Mouse (Mus musculus) CD4-positive helper T cell, adult 2 months (primary cell): ENCODE measurements around the gene Krtap4-7.
"Not testable (repeated sequence)": the region's sequence is repeated elsewhere in the genome, so short reads cannot be mapped to it uniquely, and the experiment has no call there.

Experiments used
- DNase-seq: peaks from one replicate; pipeline ENCODE4 v3.0.0-alpha.2; 2012; ENCODE audit warnings: low read depth, missing footprints, low spot score

Krtap4-7 gene

DNA sequence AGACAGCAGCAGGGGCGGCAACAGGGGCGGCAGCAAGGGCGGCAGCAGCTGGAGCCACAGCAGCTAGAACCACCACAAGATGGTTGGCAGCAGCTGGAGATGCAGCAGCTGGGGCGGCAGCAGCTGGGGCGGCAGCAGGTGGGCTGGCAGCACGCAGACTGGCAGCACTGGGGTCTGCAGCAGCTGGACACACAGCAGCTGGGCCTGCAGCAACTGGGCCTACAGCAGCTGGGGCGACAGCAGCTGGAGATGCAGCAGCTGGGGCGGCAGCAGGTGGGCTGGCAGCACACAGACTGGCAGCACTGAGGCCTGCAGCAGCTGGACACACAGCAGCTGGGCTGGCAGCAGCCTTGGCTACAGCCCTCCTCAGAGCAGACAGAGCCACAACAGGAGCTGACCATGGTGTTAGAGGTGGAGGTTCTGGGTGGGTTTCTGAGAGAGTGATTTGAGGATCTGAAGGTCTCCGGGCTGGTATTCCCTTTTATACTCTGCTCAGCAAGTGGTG lies at the start of gene Krtap4-7:
Gene Krtap4-7, minus strand, starts transcription at position 455 of the 505 bp plus-strand sequence.
- not testable (repeated sequence) for DNase-seq

DNA sequence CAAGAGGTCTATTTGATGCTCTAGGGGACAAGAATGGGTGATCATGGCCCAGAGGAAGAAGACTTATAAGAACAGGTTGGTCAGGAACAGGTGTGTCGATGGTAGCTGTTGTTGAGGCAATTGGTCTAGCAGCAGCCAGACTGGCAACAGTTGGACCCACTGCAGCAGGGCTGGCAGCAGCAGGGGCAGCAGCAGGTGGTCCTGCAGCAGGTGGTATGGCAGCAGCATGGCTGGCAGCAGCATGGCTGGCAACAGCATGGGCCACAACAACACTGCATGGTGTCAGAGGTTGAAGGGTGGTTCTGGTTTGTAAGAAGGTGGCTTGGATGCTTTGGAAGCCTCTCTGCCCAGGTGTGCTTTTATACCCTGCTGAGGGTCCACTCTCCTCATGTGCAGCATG lies 46.6 kb upstream of the Krtap4-7 start, which contains the start of gene Gm14190:
Gene Gm14190, minus strand, starts transcription at position 278 of the 400 bp plus-strand sequence.
- DNase-seq, result no peak

DNA sequence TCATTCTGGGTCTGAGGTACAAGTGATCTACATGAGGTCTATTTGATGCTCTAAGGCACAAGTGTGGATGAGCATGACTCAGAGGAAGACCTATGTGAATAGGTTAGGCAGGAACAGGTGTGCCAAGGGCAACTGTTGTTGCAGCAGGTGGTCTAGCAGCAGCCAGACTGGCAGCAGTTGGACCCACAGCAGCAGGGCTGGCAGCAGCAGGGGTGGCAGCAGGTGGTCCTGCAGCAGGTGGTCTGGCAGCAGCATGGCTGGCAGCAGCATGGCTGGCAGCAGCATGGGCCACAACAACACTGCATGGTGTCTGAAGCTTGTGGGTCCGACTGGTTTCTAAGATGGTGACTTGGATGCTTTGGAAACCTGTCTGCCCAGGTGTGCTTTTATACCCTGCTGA lies 41.3 kb upstream of the Krtap4-7 start:
- DNase-seq, result not testable (repeated sequence)

DNA sequence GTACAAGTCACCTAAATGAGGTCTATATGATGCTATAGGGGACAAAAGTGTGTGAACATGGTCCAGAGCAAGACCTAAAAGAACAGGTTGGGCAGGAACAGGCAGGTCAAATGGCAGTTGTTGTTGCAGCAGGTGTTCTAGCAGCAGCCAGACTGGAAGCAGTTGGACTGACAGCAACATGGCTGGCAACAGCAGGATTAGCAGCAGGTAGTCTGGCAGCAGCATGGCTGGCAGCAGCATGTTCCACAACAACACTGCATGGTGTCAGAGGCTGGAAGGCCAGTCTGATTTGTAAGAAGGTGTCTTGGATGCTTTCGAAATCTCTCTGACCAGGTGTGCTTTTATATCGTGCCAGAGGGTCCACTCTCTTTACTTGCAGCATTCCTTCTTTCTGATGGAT lies 39.6 kb upstream of the Krtap4-7 start:
- DNase-seq, result no peak

DNA sequence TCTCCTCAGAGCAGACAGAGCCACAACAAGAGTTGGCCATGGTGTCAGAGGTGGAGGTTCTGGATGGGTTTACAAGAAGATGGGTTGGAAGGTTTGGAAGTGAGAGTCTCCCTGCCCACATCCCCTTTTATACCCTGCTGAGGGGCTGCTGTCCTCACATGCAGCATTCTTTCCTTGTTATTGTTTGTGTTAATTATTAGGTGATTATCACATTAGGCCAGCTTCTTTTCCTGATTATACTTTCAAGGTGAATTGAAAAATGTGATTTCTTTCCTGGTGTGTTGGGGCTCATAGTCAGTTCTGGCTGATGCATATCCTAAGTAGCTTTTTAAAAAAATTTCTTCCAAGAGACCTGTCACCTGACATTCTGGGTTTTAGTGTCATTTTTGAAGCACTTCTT lies 22.0 kb upstream of the Krtap4-7 start, which contains the start of gene Krtap4-6:
Gene Krtap4-6, minus strand, starts transcription at position 101 of the 400 bp plus-strand sequence.
- no peak for DNase-seq

DNA sequence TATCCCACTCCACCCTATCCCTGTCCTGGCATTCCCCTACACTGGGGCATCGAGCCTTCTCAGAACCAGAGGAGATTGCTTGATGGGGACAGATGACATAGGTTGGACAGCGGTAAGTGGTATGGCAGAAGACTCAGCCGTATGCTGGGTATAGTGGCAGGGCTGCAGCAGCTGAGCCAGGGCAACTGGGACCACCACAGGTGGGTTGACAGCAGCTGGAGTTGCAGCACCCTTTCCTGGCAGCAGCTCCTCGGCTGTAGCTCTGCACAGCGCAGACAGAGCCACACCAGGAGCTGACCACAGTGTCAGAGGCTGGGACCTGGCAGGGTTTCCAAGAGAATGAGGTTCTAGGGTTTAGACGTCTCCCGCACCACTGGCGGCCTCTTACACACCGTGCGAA lies 18.9 kb upstream of the Krtap4-7 start:
- no peak for DNase-seq

DNA sequence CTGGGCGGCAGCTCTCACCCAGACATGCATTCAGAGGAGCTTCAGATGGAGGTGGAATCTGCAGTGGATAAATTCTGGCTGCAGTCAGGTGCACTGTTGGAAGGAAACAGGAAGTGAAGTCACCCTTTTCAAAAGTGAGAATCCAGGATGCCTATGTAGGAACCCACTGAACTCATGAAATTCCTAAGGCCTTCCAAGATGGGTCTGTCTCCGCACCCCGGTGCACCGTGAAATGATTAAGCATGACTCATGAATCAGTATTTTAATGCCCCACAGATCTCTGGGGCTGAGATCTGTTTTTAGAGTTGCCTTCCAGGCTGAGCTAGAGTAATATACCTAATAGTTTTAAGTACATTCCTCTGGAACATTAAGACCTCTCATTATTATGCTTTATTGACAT lies 15.4 kb upstream of the Krtap4-7 start:
- no peak for DNase-seq

DNA sequence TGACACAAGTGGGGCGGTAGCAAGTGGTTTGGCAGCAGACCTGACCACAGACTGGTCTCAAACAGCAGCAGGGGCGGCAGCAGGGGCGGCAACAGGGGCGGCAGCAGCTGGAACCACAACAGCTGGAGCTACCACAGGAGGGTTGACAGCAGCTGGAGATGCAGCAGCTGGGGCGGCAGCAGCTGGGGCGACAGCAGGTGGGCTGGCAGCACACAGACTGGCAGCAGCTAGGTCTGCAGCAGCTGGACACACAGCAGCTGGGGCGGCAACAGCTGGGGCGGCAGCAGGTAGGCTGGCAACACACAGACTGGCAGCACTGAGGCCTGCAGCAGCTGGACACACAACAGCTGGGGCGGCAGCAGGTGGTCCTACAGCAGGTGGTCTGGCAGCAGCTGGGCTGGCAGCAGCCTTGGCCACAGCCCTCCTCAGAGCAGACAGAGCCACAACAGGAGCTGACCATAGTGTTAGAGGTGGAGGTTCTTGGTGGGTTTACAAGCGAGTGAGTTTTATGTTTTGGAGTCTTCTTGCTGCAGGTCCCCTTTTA lies 14.7 kb upstream of the Krtap4-7 start, which contains the start of gene Gm11563:
Gene Gm11563, minus strand, starts transcription at position 494 of the 544 bp plus-strand sequence.
- not testable (repeated sequence) for DNase-seq

DNA sequence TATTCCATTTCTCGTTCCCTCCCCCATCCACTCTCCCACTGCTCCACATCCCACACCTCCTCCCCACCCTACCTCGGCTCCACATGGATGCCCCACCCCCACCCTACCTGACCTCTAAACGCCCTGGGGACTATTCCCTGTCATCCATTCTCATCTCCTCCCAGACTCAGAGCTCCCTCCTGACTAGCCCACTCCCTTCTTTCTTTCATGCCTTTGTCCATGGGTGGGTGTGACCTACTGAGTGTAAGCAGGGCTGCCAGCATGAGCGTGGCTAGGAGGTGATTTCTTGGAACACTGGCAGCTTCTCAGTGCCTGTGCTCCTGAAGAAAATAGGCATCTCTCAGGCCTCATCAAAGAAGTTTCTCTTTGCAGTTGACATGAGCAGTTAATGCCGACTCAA lies 13.2 kb upstream of the Krtap4-7 start:
- no peak for DNase-seq

DNA sequence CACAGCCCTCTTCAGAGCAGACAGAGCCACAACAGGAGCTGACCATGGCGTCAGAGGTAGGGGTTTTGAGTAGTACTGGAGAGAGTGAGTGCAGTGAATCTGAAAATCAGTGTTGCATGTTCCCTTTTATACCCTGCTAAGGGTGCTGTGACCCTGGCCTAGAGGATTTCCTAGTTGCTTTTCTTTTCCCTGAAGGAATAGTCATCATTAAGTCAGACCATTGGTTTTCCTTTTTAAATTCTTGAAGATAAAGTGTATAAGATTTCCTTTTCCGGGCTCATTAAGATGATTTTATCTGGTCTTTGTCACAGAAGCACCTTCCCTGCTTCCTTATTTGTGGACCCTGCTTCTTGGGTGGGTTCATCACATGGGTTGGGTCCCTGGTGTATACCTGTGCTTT lies 6.2 kb upstream of the Krtap4-7 start, which contains the start of gene Gm11555:
Gene Gm11555, minus strand, starts transcription at position 101 of the 400 bp plus-strand sequence.
- no peak for DNase-seq

DNA sequence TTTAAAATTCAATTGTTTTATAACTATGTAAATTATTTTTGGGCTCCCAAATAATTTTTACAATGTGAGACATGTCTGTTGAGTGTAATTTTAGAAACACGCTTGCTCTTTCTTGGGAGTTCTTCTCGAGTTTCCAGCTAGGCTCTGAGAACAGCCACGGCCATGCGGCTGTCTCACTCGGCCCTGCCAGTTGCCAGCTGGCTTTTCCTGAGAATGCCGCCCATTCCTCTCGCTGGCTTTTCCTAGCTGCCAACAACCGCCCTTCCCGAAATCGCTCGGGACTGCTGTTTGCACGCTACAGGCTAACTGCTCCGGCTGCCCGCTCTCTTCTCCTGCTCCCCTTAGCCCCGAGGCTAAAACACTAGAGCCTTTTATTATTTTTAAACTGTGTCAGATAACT lies 2.6 kb upstream of the Krtap4-7 start:
- DNase-seq, result no peak

DNA sequence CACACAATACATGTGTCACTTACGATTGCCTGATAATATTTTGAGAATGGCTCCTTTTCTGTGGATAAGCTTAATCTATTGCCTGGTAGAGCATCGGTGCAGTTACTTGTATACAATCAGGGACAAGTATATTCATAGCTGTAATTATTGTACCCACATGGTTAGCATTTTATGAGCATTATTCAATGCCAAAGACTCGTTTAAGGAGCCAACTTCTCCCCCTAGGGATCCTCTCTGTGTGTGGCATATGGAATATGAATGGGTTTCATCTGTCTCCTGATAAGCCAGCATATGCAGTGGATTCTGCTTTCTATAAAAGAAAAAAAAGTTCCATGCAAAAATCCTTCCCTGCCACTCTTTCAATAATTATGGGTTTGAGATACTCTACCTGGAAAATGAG lies 462 bp upstream of the Krtap4-7 start:
- DNase-seq, result no peak

DNA sequence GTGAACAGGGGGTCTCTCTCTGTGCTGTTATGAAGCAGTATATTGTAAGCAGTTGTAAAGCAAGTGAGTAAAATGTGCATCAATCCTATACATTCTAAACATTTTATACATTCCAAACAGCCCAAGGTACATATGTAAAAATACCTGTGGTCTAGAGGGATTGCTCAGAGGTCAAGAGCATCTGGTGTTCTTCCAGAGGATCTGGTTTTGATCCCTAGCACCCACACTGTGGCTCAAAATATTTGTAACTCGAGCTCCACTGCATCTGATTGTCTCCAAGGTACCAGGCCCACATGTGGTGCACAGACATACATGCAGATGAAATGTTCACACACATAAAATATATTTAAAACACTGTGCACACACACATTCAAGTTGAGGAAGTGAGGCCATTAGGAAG lies 3.0 kb downstream of the Krtap4-7 start:
- no peak for DNase-seq

DNA sequence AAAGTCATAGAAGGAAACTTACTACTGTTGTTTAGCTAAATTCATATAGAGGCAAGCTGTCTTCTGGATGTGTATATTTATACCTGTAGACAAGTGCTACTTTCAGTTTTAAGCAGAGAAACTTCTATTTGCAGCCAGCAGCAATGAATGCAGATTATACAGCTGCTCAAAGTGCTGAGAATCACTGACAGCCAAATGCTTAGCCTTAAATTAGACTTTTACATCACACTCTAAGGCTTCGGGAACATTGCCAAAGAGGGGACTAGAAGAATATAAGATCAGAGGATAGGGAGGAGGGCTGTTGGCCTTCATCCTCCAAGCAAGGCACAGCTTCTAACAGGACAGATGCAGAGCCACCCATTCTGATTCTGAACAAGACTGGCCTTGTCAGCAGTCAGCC lies 6.8 kb downstream of the Krtap4-7 start:
- DNase-seq, result no peak

DNA sequence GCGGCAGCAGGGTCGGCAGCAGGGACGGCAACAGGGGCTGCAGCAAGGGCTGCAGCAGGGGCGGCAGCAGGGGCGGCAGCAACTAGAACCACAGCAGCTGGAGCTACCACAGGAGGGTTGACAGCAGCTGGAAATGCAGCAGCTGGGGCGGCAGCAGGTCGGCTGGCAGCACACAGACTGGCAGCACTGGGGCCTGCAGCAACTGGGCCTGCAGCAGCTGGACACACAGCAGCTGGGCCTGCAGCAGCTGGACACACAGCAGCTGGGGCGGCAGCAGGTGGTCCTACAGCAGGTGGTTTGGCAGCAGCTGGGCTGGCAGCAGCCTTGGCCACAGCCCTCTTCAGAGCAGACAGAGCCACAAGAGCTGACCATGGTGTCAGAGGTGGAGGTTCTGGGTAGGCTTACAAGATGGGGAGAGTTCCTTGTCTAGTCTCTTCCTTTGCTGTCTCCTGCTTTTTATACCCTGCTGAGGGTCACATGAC lies 9.2 kb downstream of the Krtap4-7 start, which contains the start of gene Krtap4-2:
Gene Krtap4-2, minus strand, starts transcription at position 432 of the 482 bp plus-strand sequence.
- DNase-seq, result no peak

DNA sequence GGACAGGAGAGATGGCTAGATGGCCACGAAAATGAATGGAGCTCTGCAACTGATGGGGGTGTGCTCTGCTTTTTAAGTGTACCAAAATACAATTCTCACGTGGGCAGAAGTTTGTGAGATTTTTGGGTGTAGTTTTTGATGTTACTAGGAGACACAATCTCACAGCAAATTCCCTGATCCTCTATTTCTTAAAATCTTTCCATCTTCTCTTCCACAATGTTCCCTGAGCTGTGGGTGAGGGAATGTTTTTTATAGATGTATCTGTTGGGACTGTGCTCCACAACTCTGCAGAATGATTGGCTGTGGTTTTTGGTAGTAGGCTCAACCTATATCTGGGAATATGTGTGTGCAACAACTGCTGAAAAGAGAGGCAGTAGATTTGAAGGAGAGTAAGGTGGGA lies 10.6 kb downstream of the Krtap4-7 start:
- DNase-seq, result no peak

DNA sequence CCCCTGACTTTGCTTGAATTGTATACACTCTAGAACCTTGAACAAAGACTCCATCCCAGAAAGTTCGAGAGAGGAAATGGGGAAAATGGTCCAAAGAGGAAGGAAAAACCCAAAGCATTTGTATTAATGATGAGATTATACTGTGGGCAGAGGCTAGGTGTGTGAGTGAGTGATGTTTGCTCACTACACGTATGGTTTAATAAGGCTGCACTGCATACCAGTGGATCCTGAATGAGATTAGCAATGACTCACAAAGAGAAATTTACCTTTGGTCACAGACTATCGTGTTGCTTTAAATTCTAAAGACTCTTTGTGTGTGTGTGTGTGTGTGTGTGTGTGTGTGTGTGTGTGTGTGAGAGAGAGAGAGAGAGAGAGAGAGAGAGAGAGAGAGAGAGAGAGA lies 13.0 kb downstream of the Krtap4-7 start:
- no peak for DNase-seq

DNA sequence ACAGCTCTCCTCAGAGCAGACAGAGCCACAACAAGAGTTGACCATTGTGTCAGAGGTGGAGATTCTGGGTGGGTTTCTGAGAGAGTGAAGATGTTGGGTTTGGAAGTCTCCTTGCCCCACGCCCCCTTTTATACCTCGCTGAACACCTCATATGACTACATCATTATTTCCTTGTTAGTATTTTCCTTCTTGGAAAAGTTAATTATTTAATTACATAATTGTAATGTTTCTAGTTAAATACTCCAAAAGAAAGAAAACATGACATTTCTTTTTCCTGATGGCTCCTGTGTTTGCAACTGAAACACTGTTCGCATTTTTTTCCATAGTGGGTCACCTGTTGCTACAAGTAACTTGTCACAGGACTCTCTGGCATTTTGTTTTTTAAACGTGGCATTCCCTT lies 15.8 kb downstream of the Krtap4-7 start, which contains the start of gene Krtap4-1:
Gene Krtap4-1, minus strand, starts transcription at position 101 of the 400 bp plus-strand sequence.
- no peak for DNase-seq

DNA sequence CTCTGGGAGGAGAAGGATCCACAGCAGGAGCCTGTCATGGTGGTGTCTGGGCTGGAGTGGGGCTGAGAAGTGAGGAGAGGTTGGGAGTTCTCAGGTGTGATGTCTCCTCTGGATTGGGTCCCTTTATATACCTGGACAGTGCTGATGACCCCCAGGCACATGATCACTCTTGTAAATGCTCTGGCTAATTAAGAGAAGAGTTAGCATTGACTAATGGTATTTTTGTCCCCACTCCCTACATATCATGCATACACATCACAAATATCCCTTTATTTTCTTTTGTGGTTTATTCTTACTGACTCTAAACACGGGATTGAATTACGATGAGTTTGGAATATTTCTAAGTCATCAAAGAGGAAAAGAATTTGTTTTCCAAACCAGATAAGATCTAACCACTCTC lies 23.6 kb downstream of the Krtap4-7 start, which contains the start of gene Gm11562:
Gene Gm11562, minus strand, starts transcription at position 101 of the 400 bp plus-strand sequence.
- DNase-seq, result no peak

DNA sequence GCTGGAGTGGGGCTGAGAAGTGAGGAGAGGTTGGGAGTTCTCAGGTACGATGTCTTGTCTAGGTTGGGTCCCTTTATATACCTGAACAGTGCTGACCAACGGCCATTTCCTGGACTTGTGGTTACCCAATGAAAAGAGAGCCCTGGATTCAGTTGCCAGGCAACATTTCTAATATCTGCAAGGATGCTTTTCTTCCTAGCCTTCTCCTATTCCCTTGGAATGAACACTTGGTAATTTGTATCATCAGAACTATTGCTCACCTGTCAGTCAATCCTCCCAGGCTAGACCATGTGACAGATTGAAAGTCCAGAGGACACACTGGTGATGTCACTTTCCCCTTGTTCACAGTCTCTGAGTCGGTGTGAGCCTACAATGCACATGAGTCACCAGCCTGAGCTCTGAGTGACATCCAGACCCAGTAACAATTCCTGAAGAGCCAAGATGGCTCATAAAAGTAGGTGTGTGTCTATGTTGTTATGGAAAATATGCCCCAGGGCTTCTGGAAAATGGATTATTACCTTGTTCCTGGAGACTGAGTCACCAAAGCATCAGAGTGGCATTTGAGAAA lies 29.0 kb downstream of the Krtap4-7 start, which contains the start of gene Krtap2-4:
Gene Krtap2-4, minus strand, starts transcription at position 51 of the 568 bp plus-strand sequence.
- no peak for DNase-seq

DNA sequence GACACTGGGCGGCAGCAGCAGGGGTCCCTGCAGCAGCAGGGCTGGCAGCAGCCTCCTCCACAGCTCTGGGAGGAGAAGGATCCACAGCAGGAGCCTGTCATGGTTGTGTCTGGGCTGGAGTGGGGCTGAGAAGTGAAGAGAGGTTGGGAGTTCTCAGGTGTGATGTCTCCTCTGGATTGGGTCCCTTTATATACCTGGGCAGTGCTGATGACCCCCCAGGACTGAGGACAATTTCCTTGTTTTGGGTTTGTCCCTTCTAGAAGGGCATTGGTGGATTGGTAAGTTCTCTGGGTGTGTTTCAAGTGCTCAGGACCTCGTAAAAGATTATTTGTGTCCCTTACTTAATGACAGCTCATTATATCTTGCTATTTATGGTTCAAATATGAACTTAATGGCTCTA lies 33.8 kb downstream of the Krtap4-7 start, which contains the start of gene Gm11937:
Gene Gm11937, minus strand, starts transcription at position 101 of the 400 bp plus-strand sequence.
- DNase-seq, result not testable (repeated sequence)

DNA sequence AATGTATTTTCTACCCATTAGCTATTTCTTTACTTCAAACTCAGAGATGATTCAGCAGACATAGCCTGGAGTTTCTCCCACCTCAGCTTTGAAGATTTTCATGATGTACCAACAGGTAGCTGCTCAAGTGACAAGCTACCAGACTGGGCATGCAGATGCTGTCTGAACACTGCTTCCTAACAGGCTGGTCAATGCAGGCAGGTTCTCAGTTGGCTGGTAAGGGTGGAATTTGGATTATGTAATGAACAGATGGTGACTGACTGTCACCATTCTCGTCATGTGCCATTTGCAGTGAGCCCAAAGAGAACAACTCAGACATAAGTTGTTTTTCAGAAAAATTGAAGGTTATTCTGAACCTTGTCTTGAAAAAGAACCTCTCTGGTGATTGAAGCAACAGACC lies 34.8 kb downstream of the Krtap4-7 start:
- no peak for DNase-seq
